Mouse (Mus musculus) kidney, adult 9 months (tissue): ENCODE measurements around the gene Pias3.
"Not testable (repeated sequence)": the region's sequence is repeated elsewhere in the genome, so short reads cannot be mapped to it uniquely, and the experiment has no call there.

ENCODE experiments used
- DNase-seq: peaks from one replicate; pipeline ENCODE4 v3.0.0; 2022

The Pias3 gene

GRCm38 (mm10) chr3:96686057-96686456 lies 10.1 kb upstream of the Pias3 start:
- not testable (repeated sequence) for DNase-seq

- no peak for DNase-seq
These were observed 7.3 kb upstream of the Pias3 start for GRCm38 (mm10) chr3:96688854-96689253.

GRCm38 (mm10) chr3:96690298-96690697 lies 5.9 kb upstream of the Pias3 start:
- no peak for DNase-seq

GRCm38 (mm10) chr3:96692506-96692905 lies 3.7 kb upstream of the Pias3 start:
- no peak for DNase-seq

DNA sequence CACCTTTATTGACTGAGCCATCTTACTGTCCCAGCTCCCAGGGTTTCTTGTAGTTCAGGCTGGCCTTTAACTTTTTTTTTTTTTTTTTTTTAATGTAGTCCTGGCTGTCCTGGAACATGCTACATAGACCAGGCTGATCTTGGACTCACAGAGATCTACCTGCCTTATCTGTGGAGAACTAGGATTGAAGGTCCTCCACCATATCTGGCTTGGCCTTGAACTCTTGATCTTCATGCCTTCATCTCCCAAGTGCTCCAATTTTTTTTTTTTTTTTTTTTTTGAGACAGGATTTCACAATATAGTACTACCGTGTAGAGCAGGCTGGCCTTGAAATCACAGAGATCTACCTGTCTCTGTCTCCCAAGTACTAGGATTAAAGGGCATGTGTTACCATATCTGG lies 2.6 kb upstream of the Pias3 start:
- no peak for DNase-seq

GRCm38 (mm10) chr3:96696766-96697732 lies 865 bp downstream of the Pias3 start:
- DNase-seq: peak; percentile 92

- DNase-seq: no peak
These were observed 3.0 kb downstream of the Pias3 start for GRCm38 (mm10) chr3:96698993-96699690.

GRCm38 (mm10) chr3:96700376-96700775 lies 4.2 kb downstream of the Pias3 start:
- DNase-seq: no peak

GRCm38 (mm10) chr3:96701003-96701402 lies 4.8 kb downstream of the Pias3 start:
- no peak for DNase-seq

- no peak for DNase-seq
These were observed 8.6 kb downstream of the Pias3 start for GRCm38 (mm10) chr3:96704778-96705177.

- no peak for DNase-seq
These were observed 10.0 kb downstream of the Pias3 start for GRCm38 (mm10) chr3:96706217-96706616.

DNA sequence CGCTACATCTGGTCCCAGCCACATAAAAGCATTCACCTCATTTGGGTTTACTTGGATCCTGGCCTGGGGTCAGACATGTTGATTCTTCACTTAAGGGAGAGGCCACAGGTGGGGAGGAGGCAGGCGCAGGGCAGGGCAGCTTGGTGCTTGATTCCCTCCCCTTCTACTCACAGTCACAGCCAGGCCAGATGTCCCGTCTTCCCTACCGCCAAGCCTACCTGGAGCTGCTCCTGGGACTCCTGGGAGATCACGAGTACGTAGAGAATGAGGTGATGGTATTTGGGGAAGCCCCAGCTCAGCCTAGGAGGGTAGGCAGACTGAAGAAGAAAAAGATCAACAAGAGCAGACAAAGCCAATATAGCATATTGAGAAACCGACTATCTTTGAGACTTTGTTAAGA lies 10.8 kb downstream of the Pias3 start:
- no peak for DNase-seq

DNA sequence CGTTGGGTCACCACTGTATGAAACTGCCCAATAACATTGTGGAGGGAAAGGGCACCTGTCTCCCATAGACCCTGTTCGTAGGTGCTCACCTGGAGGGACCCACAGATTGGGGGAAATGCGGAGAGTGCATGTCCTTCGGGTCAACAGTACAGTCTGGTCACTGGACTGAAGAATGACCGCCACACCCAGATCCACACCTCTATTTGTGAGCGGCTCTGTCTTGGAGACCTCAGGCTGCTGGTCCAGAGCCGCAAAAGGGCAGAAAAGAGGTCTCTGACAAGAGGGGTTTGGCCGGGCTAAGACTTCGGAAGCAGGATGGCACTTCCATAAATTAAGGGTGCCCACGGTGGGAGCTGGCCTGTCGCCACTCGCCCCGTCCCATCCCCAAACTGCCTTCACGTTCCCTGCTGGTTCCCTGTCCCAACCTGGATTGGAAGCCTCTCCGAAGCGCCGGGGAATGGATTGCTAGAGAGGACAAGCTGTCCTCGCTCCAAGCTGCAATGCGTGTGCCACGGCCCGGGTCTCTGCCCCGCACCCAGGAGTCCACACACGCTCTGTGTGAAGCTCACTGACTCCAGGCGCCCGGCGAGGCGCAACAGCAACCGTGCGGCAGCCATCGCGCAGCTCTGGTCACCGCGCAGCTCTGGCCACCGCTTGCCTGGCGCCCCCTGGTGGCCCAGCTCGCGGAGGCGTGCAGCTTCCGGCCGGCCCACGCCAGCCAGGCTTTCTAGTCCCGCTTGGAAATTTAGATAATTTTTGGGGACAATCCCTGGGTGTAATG lies 11.9 kb downstream of the Pias3 start, which contains the start of gene Nudt17:
Nudt17 (minus strand) TSS at position 660 of the 781 bp plus-strand sequence.
- DNase-seq: peak; percentile 81

DNA sequence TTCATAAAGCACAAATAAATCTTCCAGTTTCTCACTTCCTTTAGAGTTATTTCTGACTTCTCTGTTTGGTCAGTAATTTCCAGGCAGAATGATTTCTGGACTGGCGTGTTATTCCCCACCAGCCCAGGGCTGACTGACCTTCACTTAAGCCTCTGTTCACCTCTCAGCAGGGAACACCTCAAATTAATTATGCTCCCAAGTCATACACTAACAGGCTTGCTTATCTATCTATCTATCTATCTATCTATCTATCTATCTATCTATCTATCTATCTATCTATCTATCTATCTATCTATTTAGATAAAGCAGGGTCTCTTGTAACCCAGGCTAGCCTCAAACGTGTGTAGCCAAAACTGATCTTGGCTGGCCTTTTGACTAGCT lies 12.5 kb downstream of the Pias3 start:
- no peak for DNase-seq

GRCm38 (mm10) chr3:96714286-96714685 lies 18.1 kb downstream of the Pias3 start:
- DNase-seq: no peak

- no peak for DNase-seq
These were observed 19.7 kb downstream of the Pias3 start for GRCm38 (mm10) chr3:96715854-96716253.

GRCm38 (mm10) chr3:96719173-96719572 lies 23.0 kb downstream of the Pias3 start:
- DNase-seq: no peak

GRCm38 (mm10) chr3:96727343-96727827 lies 31.2 kb downstream of the Pias3 start, which contains the start of the genes Polr3c and Rnf115:
Gene Polr3c, minus strand, starts transcription at chr3:96727628.
Gene Rnf115, plus strand, starts transcription at chr3:96727664.
- DNase-seq: peak; percentile 98

GRCm38 (mm10) chr3:96727828-96728633 lies 31.8 kb downstream of the Pias3 start:
- no peak for DNase-seq

GRCm38 (mm10) chr3:96728634-96729402 lies 32.6 kb downstream of the Pias3 start:
- no peak for DNase-seq

- no peak for DNase-seq
These were observed 33.2 kb downstream of the Pias3 start for GRCm38 (mm10) chr3:96729403-96729784.
